In the genomic region with DNA sequence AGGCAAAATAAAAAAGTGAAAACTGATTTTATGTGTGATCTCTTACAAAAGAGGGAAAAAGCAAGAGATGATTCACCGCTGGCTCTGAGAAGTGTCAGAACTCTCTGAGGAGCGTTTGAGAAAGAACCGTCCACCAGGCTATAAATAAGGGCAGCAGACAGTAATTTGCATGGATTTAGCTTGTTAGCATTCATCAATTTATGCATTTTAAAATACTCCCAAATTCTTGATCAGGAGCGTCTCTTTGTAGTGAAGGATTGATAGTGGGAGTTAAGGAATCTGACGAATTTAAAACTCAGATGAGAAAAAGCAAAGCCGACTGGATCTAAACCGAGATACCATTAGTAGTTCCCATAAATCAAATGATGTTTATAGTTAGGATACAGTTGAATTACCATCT, we compare ENCODE assay signal across 20 mouse cellular contexts.
DNase-seq lines count a peak whose midpoint lies in the region; ATAC-seq and TF ChIP-seq lines count a peak whose summit lies in the region.
"Had no signal": no experiment of that assay in that cellular context is flagged by ENCODE, and none has a peak within 500 bp of the region (broad histone marks: within the 10 kb centered on the region; RNA-seq: fewer than 3 reads in every experiment).

No protein-coding gene starts in this region.

- H3K9me3 ChIP-seq in kidney, embryonic 14.5 days (ENCODE audit: control insufficient read depth, low read length): no peaks in the 10 kb centered on the region
- H3K9me3 ChIP-seq in lung, embryonic 14.5 days (ENCODE audit: low read depth, low read length): no peaks in the 10 kb centered on the region
- H3K9me3 ChIP-seq: embryonic facial prominence, embryonic 15.5 days; forebrain, embryonic 10.5 days; heart, embryonic 13.5 days; hindbrain, embryonic 15.5 days had no signal

- peak overlapping the region; percentile 57 for H3K27ac ChIP-seq in kidney, embryonic 14.5 days (ENCODE audit: low read depth, low read length)
- H3K27ac ChIP-seq in lung, embryonic 14.5 days (ENCODE audit: low read depth): no peak overlapping the region
- H3K27ac ChIP-seq: embryonic facial prominence, embryonic 15.5 days; forebrain, embryonic 10.5 days; heart, embryonic 13.5 days; hindbrain, embryonic 15.5 days had no signal

- ATAC-seq in kidney, embryonic 14.5 days (ENCODE audit: low FRiP score, low TSS enrichment): peak; percentile 60; the same call in 1 of the 2 replicates
- no peak for ATAC-seq in lung, embryonic 14.5 days (ENCODE audit: insufficient read depth)
- ATAC-seq: forebrain, embryonic 14.5 days had no signal

- H3K27me3 ChIP-seq in kidney, embryonic 14.5 days (ENCODE audit: control insufficient read depth, insufficient read depth, low read length): no peaks in the 10 kb centered on the region
- no peaks in the 10 kb centered on the region for H3K27me3 ChIP-seq in lung, embryonic 14.5 days (ENCODE audit: insufficient read depth, low read length)
- H3K27me3 ChIP-seq: embryonic facial prominence, embryonic 15.5 days; heart, embryonic 13.5 days; hindbrain, embryonic 15.5 days had no signal

- no peak overlapping the region for H3K4me2 ChIP-seq in kidney, embryonic 14.5 days (replicated peaks; ENCODE audit: low read depth, low read length)
- H3K4me2 ChIP-seq in lung, embryonic 14.5 days: peak overlapping the region; percentile 18; the same call in 1 of the 2 replicates
- H3K4me2 ChIP-seq: embryonic facial prominence, embryonic 15.5 days; heart, embryonic 13.5 days; hindbrain, embryonic 15.5 days had no signal

- no peak overlapping the region for H3K9ac ChIP-seq in kidney, embryonic 14.5 days (ENCODE audit: low read depth, low read length)
- H3K9ac ChIP-seq in lung, embryonic 14.5 days: no peak overlapping the region
- H3K9ac ChIP-seq: embryonic facial prominence, embryonic 15.5 days; heart, embryonic 13.5 days; hindbrain, embryonic 15.5 days had no signal

- H3K4me1 ChIP-seq in kidney, embryonic 14.5 days (ENCODE audit: control insufficient read depth, insufficient read depth, low read length): 0 out of 2 replicates have a peak, but pooled peaks cover 6% of the 10 kb centered on the region
- H3K4me1 ChIP-seq in lung, embryonic 14.5 days (ENCODE audit: insufficient read depth): peaks cover 14% of the 10 kb centered on the region; the same call in 1 of the 2 replicates
- H3K4me1 ChIP-seq: embryonic facial prominence, embryonic 15.5 days; hindbrain, embryonic 15.5 days had no signal

- H3K36me3 ChIP-seq in kidney, embryonic 14.5 days (ENCODE audit: control insufficient read depth, insufficient read depth, low read length): no peaks in the 10 kb centered on the region
- no peaks in the 10 kb centered on the region for H3K36me3 ChIP-seq in lung, embryonic 14.5 days (ENCODE audit: insufficient read depth)
- H3K36me3 ChIP-seq: embryonic facial prominence, embryonic 15.5 days; forebrain, embryonic 10.5 days; heart, embryonic 13.5 days; hindbrain, embryonic 15.5 days had no signal

- no peak for TF ChIP-seq CTCF in lung, embryonic 14.5 days (IDR thresholded peaks at IDR 0.05; ENCODE audit: low read depth)

- no peak overlapping the region for H3K4me3 ChIP-seq in kidney, embryonic 14.5 days (ENCODE audit: low read length)
- H3K4me3 ChIP-seq in lung, embryonic 14.5 days (ENCODE audit: low read depth, low read length): no peak overlapping the region
- H3K4me3 ChIP-seq: embryonic facial prominence, embryonic 15.5 days; erythroblast, embryonic 14.5 days; forebrain, embryonic 10.5 days; heart, embryonic 13.5 days; hindbrain, embryonic 15.5 days had no signal

- WGBS in kidney, embryonic 14.5 days: 24% methylated on average over 7 of the region's 7 CpGs
- 31% methylated on average over 7 of the region's 7 CpGs for WGBS in lung, embryonic 14.5 days

- no peak for DNase-seq in kidney, postnatal 10 days
- peak; percentile 32 for DNase-seq in lung, embryonic 14.5 days
- no peak for DNase-seq in lung, postnatal 36 days
- peak; percentile 3 for DNase-seq in brain, adult 2 months (ENCODE audit: low read depth, low spot score)
- DNase-seq in mesoderm, embryonic 11.5 days (ENCODE audit: low read depth, low spot score): peak; percentile 50
- DNase-seq: adrenal gland, adult 8-10 months; adrenal gland, postnatal 36 days; cerebellum, adult 11 months; cerebellum, adult 8-10 months; cerebellum, postnatal 14 days; gastrocnemius, postnatal 36 days; heart, adult 11 months; heart, postnatal 36 days had no signal

Comparison
In these comparisons a context has a peak if more than half of its experiments do, and no peak if none do; other contexts are left out.
1. DNase-seq: peak in lung, embryonic 14.5 days (single experiment), brain, adult 2 months (single experiment) and mesoderm, embryonic 11.5 days (single experiment); none in kidney, postnatal 10 days (single experiment) and lung, postnatal 36 days (single experiment).